33 mouse cellular contexts compared by ENCODE assay signal in the genomic region with DNA sequence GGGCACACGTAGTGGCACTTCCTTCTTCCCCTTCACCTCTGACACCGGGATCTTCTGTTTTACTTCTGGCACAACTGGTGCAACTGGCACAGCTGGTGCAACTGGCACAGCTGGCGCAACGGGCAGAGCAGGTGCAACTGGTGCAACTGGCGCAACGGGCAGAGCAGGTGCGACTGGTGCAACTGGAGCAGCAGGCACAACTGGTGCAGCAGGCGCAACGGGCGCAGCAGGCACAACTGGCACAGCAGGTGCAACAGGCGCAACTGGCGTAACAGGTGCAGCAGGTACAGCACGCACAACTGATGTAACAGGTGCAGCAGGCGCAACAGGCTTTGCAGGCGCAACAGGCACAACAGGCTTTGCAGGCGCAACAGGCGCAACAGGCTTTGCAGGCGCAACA. TPM values are rescaled to one million over a fixed set of nuclear protein-coding genes. Genes with fewer than 3 reads are reported as not detected.
"Had no signal": no experiment of that assay in that cellular context is flagged by ENCODE, and none has a peak within 500 bp of the region (broad histone marks: within the 10 kb centered on the region; RNA-seq: fewer than 3 reads in every experiment).

No protein-coding gene starts in this region.

- ATAC-seq: hindbrain, postnatal 0 days; intestine, embryonic 16.5 days; liver, embryonic 12.5 days had no signal

- H3K4me3 ChIP-seq: gastrocnemius, adult 2 months; heart, adult 2 months; heart, embryonic 13.5 days; heart, embryonic 15.5 days; hindbrain, embryonic 13.5 days; hindbrain, embryonic 15.5 days; kidney, embryonic 15.5 days; limb, embryonic 13.5 days; limb, embryonic 15.5 days; liver, embryonic 12.5 days had no signal

- DNase-seq: gastrocnemius, adult 2 months; gastrocnemius, postnatal 10 days; gastrocnemius, postnatal 25 days; heart, adult 11 months; heart, adult 2 months; heart, postnatal 14 days; heart, postnatal 36 days; kidney, adult 11 months; kidney, adult 2 months; kidney, adult 9 months; kidney, postnatal 14 days; kidney, postnatal 36 days; layer of hippocampus, adult 9-11 months; layer of hippocampus, postnatal 36 days; left cerebral cortex, postnatal 4 days had no signal

- H3K9me3 ChIP-seq: heart, embryonic 13.5 days; heart, embryonic 15.5 days; hindbrain, embryonic 13.5 days; hindbrain, embryonic 15.5 days; kidney, embryonic 15.5 days; limb, embryonic 13.5 days; limb, embryonic 15.5 days; liver, embryonic 12.5 days had no signal

- H3K36me3 ChIP-seq: heart, embryonic 13.5 days; heart, embryonic 15.5 days; hindbrain, embryonic 13.5 days; hindbrain, embryonic 15.5 days; kidney, embryonic 15.5 days; limb, embryonic 13.5 days; limb, embryonic 15.5 days; liver, embryonic 12.5 days had no signal

- H3K9ac ChIP-seq: heart, embryonic 13.5 days; heart, embryonic 15.5 days; hindbrain, embryonic 13.5 days; hindbrain, embryonic 15.5 days; kidney, embryonic 15.5 days; limb, embryonic 13.5 days; limb, embryonic 15.5 days; liver, embryonic 12.5 days had no signal

- H3K4me1 ChIP-seq: heart, embryonic 13.5 days; heart, embryonic 15.5 days; hindbrain, embryonic 13.5 days; hindbrain, embryonic 15.5 days; kidney, embryonic 15.5 days; limb, embryonic 13.5 days; limb, embryonic 15.5 days; liver, embryonic 12.5 days had no signal

- H3K27me3 ChIP-seq: heart, embryonic 15.5 days; hindbrain, embryonic 13.5 days; hindbrain, embryonic 15.5 days; kidney, embryonic 15.5 days; limb, embryonic 13.5 days; limb, embryonic 15.5 days; liver, embryonic 12.5 days had no signal

- H3K27ac ChIP-seq: gastrocnemius, adult 2 months; heart, adult 2 months; heart, embryonic 13.5 days; heart, embryonic 15.5 days; hindbrain, embryonic 13.5 days; hindbrain, embryonic 15.5 days; hindbrain, postnatal 0 days; kidney, embryonic 15.5 days; kidney, postnatal 0 days; limb, embryonic 13.5 days; limb, embryonic 15.5 days; liver, embryonic 12.5 days had no signal

- H3K4me2 ChIP-seq: heart, embryonic 11.5 days; heart, embryonic 13.5 days; heart, embryonic 15.5 days; hindbrain, embryonic 13.5 days; hindbrain, embryonic 15.5 days; kidney, embryonic 15.5 days; limb, embryonic 13.5 days; limb, embryonic 15.5 days; liver, embryonic 12.5 days had no signal

RNA-seq across cellular contexts. Expression of gene Akap14, which starts 5.5 kb away (rescaled TPM):
- polyA plus RNA-seq: heart, embryonic 11.5 days; heart, embryonic 13.5 days; intestine, embryonic 14.5 days; intestine, embryonic 16.5 days; kidney, adult 2 months; kidney, postnatal 0 days; large intestine, adult 2 months; limb, embryonic 11.5 days; limb, embryonic 13.5 days; limb, embryonic 15.5 days; liver, adult 2 months had no signal

RNA-seq across cellular contexts. Expression of gene Gm9, which starts 47.7 kb away (rescaled TPM):
- polyA plus RNA-seq: heart, adult 2 months; heart, embryonic 11.5 days; heart, embryonic 13.5 days; heart, embryonic 15.5 days; heart, postnatal 0 days; hindbrain, embryonic 11.5 days; hindbrain, embryonic 13.5 days; hindbrain, embryonic 15.5 days; hindbrain, postnatal 0 days; intestine, embryonic 14.5 days; intestine, embryonic 16.5 days; kidney, adult 2 months; kidney, embryonic 15.5 days; kidney, postnatal 0 days; large intestine, adult 2 months; limb, embryonic 11.5 days; limb, embryonic 15.5 days; liver, adult 2 months; liver, embryonic 12.5 days had no signal
